Mouse (Mus musculus): ENCODE data around the gene Dhrs1. TPM values are rescaled to one million over a fixed set of nuclear protein-coding genes. Genes with fewer than 3 reads are reported as not detected.

Dhrs1 gene
- polyA plus RNA-seq, 1 experiment from 2014 or later: 83.3 TPM

DNA sequence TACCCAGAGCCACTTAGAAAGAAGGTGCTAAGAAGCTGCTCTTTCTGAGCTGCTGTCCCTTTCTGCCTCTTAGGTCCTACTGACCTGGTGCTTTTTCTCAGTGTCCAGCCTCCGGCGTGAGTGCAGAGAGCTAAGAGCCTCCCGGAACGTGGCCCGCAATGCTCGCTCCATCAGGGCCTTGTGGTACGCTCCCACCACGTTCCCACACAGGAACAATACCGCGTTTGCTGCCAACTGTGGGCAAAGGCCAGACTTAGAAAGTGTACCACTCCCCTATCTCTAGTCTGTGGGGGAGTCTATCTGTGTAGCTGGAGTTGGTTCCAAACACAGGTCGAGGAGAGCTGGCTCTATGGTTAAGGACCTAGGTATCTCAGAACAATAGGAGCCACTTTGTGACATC, 35.2 kb upstream of the Dhrs1 start:
- 74% methylated on average over 11 of the region's 11 CpGs for WGBS
- Histone ChIP-seq H3K4me3 (no peak overlapping the region), H3K4me2 (no peak overlapping the region), H3K27ac (no peak overlapping the region), H3K36me3 (peaks cover 21% of the 10 kb centered on the region; the same call in 1 of the 2 replicates), H3K9ac (no peak overlapping the region), H3K27me3 (peaks cover 15% of the 10 kb centered on the region), H3K9me3 (no peaks in the 10 kb centered on the region), H3K4me1 (peaks cover 33% of the 10 kb centered on the region)
- ATAC-seq (ENCODE audit: insufficient number of reproducible peaks, low FRiP score, low TSS enrichment, low read depth): no peak

DNA sequence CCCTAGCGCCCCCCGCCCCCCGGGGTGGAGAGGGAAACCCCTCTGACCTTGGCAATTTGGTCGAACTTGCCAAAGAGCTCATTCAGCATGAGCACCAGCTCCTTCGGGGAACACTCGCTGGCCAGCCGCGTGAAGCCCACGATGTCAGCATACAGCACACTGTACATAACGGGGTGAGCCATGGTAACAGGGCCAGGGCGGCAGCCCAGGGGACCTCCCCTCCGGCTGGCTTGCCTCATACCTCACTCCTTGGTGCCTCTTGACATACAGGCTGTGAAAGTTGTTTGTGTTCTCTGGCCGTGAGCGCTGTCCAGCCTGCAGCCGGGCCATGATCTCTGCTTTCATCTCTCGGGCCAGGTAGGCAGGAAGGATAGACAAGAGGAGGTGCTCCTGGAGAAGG, 34.2 kb upstream of the Dhrs1 start:
- Histone ChIP-seq H3K9ac (no peak overlapping the region), H3K4me2 (no peak overlapping the region), H3K27me3 (peaks cover 8% of the 10 kb centered on the region), H3K36me3 (peaks cover 21% of the 10 kb centered on the region; the same call in 1 of the 2 replicates), H3K27ac (no peak overlapping the region), H3K4me3 (no peak overlapping the region), H3K9me3 (no peaks in the 10 kb centered on the region), H3K4me1 (peaks cover 33% of the 10 kb centered on the region)
- 62% methylated on average over 16 of the region's 16 CpGs for WGBS
- no peak for ATAC-seq (ENCODE audit: insufficient number of reproducible peaks, low FRiP score, low TSS enrichment, low read depth)

DNA sequence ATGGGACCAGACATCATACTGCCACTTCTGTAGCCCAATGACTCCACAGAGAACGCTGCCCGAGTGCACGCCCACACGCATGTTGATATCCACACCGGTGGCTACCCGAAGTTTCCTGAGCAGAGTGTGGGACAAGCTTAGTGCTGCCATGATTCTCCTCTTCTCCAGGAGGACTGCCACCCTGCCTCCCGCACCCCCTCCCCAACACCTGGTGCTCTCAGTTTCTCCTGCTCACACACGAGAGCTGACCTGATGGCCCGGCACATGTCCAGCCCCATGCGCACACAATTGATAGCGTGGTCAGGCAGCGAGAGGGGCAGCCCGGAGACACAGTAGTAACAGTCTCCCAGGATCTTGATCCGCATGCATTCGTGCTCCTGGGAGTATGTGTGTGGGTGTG, 33.2 kb upstream of the Dhrs1 start:
- Histone ChIP-seq H3K4me2 (no peak overlapping the region), H3K36me3 (peaks cover 27% of the 10 kb centered on the region; the same call in 1 of the 2 replicates), H3K9ac (no peak overlapping the region), H3K4me1 (peaks cover 28% of the 10 kb centered on the region), H3K27me3 (0 out of 2 replicates have a peak, but pooled peaks cover 5% of the 10 kb centered on the region), H3K27ac (no peak overlapping the region), H3K9me3 (no peaks in the 10 kb centered on the region), H3K4me3 (no peak overlapping the region)
- WGBS: 90% methylated on average over 15 of the region's 15 CpGs
- no peak for ATAC-seq (ENCODE audit: insufficient number of reproducible peaks, low FRiP score, low TSS enrichment, low read depth)

DNA sequence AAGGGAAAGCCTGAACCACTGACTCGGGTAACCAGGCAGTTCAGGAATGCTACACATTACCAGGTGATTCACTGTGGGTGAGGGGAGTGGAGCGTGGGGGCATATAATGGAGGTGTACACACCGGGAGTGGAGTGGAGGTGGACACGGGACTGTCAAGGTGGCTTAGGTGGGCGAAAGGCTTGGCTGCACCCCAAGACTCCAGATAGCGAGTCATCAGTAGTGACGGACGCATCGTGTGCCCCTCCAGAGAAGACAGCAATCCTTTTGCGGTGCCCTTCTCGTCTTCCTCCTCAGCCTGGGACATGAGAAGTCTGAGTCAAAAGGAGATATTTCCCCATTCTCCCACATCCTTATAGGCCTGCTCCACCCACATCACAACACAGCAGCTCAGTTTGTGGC, 32.3 kb upstream of the Dhrs1 start:
- Histone ChIP-seq H3K4me3 (no peak overlapping the region), H3K4me1 (peaks cover 21% of the 10 kb centered on the region), H3K9me3 (no peaks in the 10 kb centered on the region), H3K36me3 (peaks cover 32% of the 10 kb centered on the region; the same call in 1 of the 2 replicates), H3K27ac (no peak overlapping the region), H3K27me3 (0 out of 2 replicates have a peak, but pooled peaks cover 5% of the 10 kb centered on the region), H3K9ac (no peak overlapping the region), H3K4me2 (no peak overlapping the region)
- 85% methylated on average over 11 of the region's 11 CpGs for WGBS
- no peak for ATAC-seq (ENCODE audit: insufficient number of reproducible peaks, low FRiP score, low TSS enrichment, low read depth)

GRCm38 (mm10) chr14:55777176-55777575, 31.7 kb upstream of the Dhrs1 start:
- H3K4me1 ChIP-seq: peaks cover 15% of the 10 kb centered on the region
- no peaks in the 10 kb centered on the region for H3K9me3 ChIP-seq
- H3K27me3 ChIP-seq: 0 out of 2 replicates have a peak, but pooled peaks cover 5% of the 10 kb centered on the region
- no peak overlapping the region for H3K4me3 ChIP-seq
- ATAC-seq (ENCODE audit: insufficient number of reproducible peaks, low FRiP score, low TSS enrichment, low read depth): no peak
- no peak overlapping the region for H3K27ac ChIP-seq
- no peak overlapping the region for H3K9ac ChIP-seq
- H3K4me2 ChIP-seq: no peak overlapping the region
- H3K36me3 ChIP-seq: peaks cover 32% of the 10 kb centered on the region; the same call in 1 of the 2 replicates
- WGBS: 49% methylated on average over 3 of the region's 3 CpGs

DNA sequence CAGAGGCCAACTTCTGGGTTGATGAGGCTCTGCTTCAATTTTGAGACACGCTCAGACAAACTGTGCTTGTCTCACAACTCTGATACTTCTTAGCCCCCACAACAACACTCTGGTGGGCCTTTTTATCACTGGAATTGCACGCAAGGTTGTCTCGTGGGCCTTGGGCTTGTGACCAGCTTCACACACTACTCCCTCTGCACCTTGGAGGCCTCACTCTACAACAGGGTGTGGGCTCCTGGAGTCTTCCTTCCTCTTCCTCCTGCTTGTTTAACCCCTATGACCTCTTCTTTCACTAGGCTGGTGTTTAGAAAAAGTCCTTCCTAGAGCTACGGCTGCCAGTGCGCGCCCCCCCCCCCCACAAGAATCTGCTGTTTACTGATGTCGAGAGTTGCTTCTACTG, 31.2 kb upstream of the Dhrs1 start:
- Histone ChIP-seq H3K4me1 (peaks cover 11% of the 10 kb centered on the region), H3K27ac (no peak overlapping the region), H3K9ac (no peak overlapping the region), H3K4me3 (no peak overlapping the region), H3K36me3 (peaks cover 33% of the 10 kb centered on the region; the same call in 1 of the 2 replicates), H3K4me2 (no peak overlapping the region), H3K9me3 (no peaks in the 10 kb centered on the region), H3K27me3 (0 out of 2 replicates have a peak, but pooled peaks cover 3% of the 10 kb centered on the region)
- no peak for ATAC-seq (ENCODE audit: insufficient number of reproducible peaks, low FRiP score, low TSS enrichment, low read depth)
- 68% methylated on average over 7 of the region's 7 CpGs for WGBS

GRCm38 (mm10) chr14:55769087-55769703, 23.7 kb upstream of the Dhrs1 start:
- no peak for ATAC-seq (ENCODE audit: insufficient number of reproducible peaks, low FRiP score, low TSS enrichment, low read depth)
- no peak overlapping the region for H3K27ac ChIP-seq
- H3K4me3 ChIP-seq: no peak overlapping the region
- peaks cover 11% of the 10 kb centered on the region; the same call in 1 of the 2 replicates for H3K36me3 ChIP-seq
- no peaks in the 10 kb centered on the region for H3K9me3 ChIP-seq
- H3K4me1 ChIP-seq: peaks cover 13% of the 10 kb centered on the region
- H3K4me2 ChIP-seq: no peak overlapping the region
- WGBS: 73% methylated on average over 16 of the region's 16 CpGs
- H3K9ac ChIP-seq: no peak overlapping the region
- H3K27me3 ChIP-seq: peaks cover 33% of the 10 kb centered on the region

- no peak overlapping the region for H3K4me3 ChIP-seq
- H3K36me3 ChIP-seq: 0 out of 2 replicates have a peak, but pooled peaks cover 5% of the 10 kb centered on the region
- H3K27ac ChIP-seq: no peak overlapping the region
- H3K27me3 ChIP-seq: peaks cover 36% of the 10 kb centered on the region
- H3K9me3 ChIP-seq: no peaks in the 10 kb centered on the region
- H3K4me1 ChIP-seq: peaks cover 13% of the 10 kb centered on the region
- H3K9ac ChIP-seq: no peak overlapping the region
- no peak for ATAC-seq (ENCODE audit: insufficient number of reproducible peaks, low FRiP score, low TSS enrichment, low read depth)
- 82% methylated on average over 6 of the region's 6 CpGs for WGBS
- no peak overlapping the region for H3K4me2 ChIP-seq
These were observed 23.1 kb upstream of the Dhrs1 start for GRCm38 (mm10) chr14:55768555-55768954.

- H3K4me1 ChIP-seq: peaks cover 18% of the 10 kb centered on the region
- H3K27ac ChIP-seq: no peak overlapping the region
- ATAC-seq (ENCODE audit: insufficient number of reproducible peaks, low FRiP score, low TSS enrichment, low read depth): no peak; the same call in 1 of the 2 replicates
- H3K27me3 ChIP-seq: peaks cover 36% of the 10 kb centered on the region
- H3K4me2 ChIP-seq: peak overlapping the region; percentile 86
- peak overlapping the region; percentile 60 for H3K9ac ChIP-seq
- H3K36me3 ChIP-seq: 0 out of 2 replicates have a peak, but pooled peaks cover 2% of the 10 kb centered on the region
- no peaks in the 10 kb centered on the region for H3K9me3 ChIP-seq
- H3K4me3 ChIP-seq: peak overlapping the region; percentile 40
- WGBS: 10% methylated on average over 52 of the region's 52 CpGs
These were observed 22.3 kb upstream of the Dhrs1 start for GRCm38 (mm10) chr14:55767519-55768414.

GRCm38 (mm10) chr14:55765696-55766095, 20.2 kb upstream of the Dhrs1 start, which contains the start of gene Ltb4r1:
Gene Ltb4r1, plus strand, starts transcription at chr14:55765962.
- H3K4me1 ChIP-seq: peaks cover 37% of the 10 kb centered on the region
- no peak within 1 kb of the TSS for H3K4me2 ChIP-seq
- H3K27ac ChIP-seq: no peak within 1 kb of the TSS
- ATAC-seq (ENCODE audit: insufficient number of reproducible peaks, low FRiP score, low TSS enrichment, low read depth): no peak
- H3K36me3 ChIP-seq: no peaks in the 10 kb centered on the region
- no peaks in the 10 kb centered on the region for H3K9me3 ChIP-seq
- H3K27me3 ChIP-seq: peaks cover 47% of the 10 kb centered on the region
- H3K4me3 ChIP-seq: no peak within 1 kb of the TSS
- 67% methylated on average over 4 of the region's 4 CpGs for whole genome bisulfite sequencing
- H3K9ac ChIP-seq: no peak within 1 kb of the TSS

DNA sequence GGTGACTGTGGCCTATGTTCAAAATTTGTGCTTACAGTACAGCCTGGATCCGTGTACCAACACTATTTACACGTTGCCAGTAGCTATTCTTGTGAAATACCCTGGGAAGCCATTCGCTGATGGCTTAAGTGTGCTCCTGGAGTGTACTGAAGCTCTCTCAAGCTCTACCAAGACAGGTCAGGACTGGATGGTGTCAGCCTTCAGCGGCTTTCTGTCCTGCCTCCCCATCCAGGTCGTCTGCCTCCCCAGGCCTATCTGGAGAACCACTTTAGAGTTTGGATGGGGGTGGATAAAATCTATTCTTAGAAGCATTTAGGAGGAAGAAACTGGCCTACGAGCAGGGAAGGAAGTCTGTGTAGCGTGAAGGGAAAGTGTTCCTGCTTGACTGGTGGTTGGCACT, 17.7 kb upstream of the Dhrs1 start:
- H3K4me3 ChIP-seq: no peak overlapping the region
- 52% methylated on average over 7 of the region's 7 CpGs for WGBS
- H3K4me2 ChIP-seq: peak overlapping the region; percentile 96
- H3K27ac ChIP-seq: peak overlapping the region; percentile 79; the same call in 1 of the 2 replicates
- no peak overlapping the region for H3K9ac ChIP-seq
- H3K27me3 ChIP-seq: peaks cover 43% of the 10 kb centered on the region
- H3K36me3 ChIP-seq: no peaks in the 10 kb centered on the region
- peaks cover 40% of the 10 kb centered on the region for H3K4me1 ChIP-seq
- no peak for ATAC-seq (ENCODE audit: insufficient number of reproducible peaks, low FRiP score, low TSS enrichment, low read depth)
- H3K9me3 ChIP-seq: no peaks in the 10 kb centered on the region

Measured in limb, embryonic 15.5 days (tissue).